Mouse (Mus musculus) cerebellum, adult 2 months (tissue): ENCODE data around the gene Soga1.

Source experiments
- CTCF ChIP-seq: fragments of 200-500 bp; IDR thresholded peaks from 2 replicates; pipeline ENCODE4 v1.5.1; 2011; ENCODE audit warnings: low read depth, mild to moderate bottlenecking, control low read depth, low read length, moderate library complexity, borderline replicate concordance; ENCODE audit not compliant: insufficient read depth
- POLR2A ChIP-seq: fragments of 200-500 bp; IDR thresholded peaks from 2 replicates; pipeline ENCODE4 v1.6.1; 2011; ENCODE audit warnings: low read length, control low read depth, borderline replicate concordance; ENCODE audit not compliant: insufficient read depth

DNA sequence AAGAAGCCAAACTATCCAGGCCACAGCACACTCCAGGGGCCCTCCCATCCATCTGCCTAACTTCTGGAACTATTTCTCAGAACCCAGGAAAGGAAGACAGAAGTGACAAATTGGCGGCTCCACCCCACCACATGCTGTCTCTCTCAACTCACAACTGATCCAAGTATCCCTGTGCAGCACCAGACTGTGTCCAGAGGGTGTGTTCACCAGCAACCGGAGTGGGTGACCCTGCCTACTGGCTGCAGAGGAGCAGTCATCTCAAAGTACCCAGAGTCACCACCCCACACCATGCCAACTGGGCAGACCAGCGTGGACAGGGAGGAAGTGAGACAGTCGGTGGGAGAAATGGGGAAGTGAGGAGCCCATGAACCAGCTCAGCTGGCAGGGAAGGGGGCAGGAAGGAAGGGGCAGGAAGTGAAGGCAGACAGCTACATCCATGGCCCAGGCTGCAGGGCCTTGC is 15.8 kb downstream of the Soga1 start:
- no peak for TF ChIP-seq POLR2A
- TF ChIP-seq CTCF = no peak
